Mouse (Mus musculus) heart, adult 9 months (tissue): Measurements from ENCODE around the gene Camta1.
"Not testable (repeated sequence)": the region's sequence is repeated elsewhere in the genome, so short reads cannot be mapped to it uniquely, and the experiment has no call there.

Source experiments
- DNase-seq, 2 experiments: peaks; one replicate each; pipeline ENCODE4 v3.0.0; 2022; ENCODE audit warnings: low spot score in 2 of 2

Gene Camta1

DNA sequence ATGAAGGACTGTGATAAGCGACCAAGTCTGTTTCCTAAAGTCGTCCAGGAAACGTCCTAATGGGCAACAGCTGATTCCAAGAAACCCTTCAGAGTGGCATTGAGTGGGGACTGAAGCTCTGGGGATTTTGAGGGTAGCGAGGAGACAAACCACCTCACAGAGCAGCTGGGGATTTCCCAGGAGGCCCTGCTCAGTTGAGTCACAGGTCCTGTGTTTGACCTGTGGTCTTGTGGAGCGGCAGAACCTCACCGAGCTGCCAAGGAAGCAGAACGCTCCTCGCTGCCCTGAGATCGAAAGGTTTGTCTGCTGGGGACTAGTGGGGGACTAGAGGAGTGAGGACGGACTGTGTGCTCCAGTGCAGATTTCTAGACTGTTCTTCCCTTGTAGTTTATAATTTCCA is 933.9 kb downstream of the Camta1 start:
- DNase-seq, result no peak

DNA sequence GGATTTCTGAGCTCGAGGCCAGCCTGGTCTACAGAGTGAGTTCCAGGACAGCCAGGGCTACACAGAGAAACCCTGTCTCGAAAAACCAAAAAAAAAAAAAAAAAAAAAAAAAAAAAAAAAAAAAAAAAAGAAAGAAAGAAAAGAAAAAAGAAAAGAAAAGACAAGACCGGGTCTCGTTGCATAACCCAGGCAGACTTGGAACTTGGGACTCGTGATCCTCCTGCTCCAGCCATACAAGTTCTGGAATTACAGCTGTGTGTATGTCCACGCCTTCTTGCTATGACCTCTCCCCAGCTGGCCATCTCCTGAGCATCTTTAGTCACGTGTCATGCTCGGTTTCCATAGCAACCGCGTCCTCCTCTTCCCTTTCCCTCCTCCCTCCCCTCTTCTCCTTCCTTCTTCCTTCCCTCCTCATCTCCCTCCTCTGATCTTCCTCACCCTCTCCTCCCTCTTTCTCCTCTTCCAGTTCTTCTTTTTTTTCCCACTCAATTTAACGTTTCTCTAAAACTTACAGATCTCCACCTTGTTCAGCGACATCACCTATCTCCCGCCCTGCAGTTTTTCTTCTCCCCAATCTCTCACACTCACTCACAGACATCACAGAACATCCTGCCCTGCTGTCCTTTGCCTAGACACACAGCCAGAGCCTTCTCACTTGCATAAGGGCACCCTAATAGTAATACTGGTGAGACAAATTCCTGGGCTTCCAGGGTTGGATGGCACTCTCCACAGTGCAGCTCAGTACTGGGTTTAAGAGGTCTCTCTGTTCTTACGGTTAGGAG is 934.6 kb downstream of the Camta1 start:
- no peak for DNase-seq

GRCm38 (mm10) chr4:150925923-150926322 is 935.8 kb downstream of the Camta1 start:
- no peak for DNase-seq

GRCm38 (mm10) chr4:150924936-150925335 is 936.7 kb downstream of the Camta1 start:
- no peak for DNase-seq

- DNase-seq, result no peak
Measured at GRCm38 (mm10) chr4:150924308-150924707, 937.4 kb downstream of the Camta1 start.

DNA sequence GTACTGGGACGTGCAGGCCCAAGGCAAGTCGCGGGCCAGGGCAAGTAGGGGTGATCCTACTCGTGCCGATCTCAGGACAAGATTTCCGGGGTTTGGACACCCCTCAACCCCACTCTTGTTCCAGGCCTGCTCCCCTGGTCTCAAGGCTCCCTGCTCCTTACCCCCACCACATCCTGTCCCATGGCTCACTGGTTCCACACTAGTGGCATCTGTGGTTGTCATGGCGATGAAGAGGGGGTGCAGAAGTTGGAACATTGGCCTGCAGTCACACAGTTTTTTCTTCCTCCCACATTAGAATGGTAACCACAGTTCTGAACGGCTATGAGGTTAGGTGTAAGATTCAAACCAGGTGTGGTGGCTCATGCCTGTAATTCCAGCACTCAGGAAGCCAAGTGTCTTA is 940.5 kb downstream of the Camta1 start:
- DNase-seq, result no peak

- DNase-seq, result no peak
Measured at GRCm38 (mm10) chr4:150917336-150918027, 944.2 kb downstream of the Camta1 start.

- DNase-seq, result no peak
Measured at GRCm38 (mm10) chr4:150915181-150915906, 946.3 kb downstream of the Camta1 start.

DNA sequence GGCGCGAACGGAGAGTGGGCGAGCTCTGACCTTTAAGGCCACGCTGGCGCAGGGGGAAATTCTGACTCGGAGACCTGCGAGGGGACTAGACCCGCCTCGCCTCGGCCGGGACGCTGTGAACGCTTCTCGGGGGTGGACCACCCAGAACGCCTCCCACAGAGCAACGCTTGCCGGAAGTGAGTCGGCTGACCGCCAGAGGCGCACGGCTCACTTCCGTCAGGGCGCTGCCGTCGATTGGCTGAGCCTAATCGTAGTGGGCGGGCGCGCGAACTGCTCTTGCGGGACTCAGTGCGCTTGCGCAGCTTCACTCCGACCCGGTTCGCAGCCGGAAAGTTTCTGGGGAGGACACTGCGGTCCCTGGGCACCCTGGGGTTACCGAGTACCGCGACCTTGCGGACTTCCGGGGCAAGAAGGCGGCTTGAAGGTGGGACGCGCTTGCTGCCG is 947.4 kb downstream of the Camta1 start, which contains the start of the genes Park7 and Tnfrsf9:
TSS of gene Park7 (minus strand) at position 148 of the 444 bp plus-strand sequence.
TSS of gene Tnfrsf9 (plus strand) at position 273 of the 444 bp plus-strand sequence.
- DNase-seq, result peak; percentile 96 to 97

DNA sequence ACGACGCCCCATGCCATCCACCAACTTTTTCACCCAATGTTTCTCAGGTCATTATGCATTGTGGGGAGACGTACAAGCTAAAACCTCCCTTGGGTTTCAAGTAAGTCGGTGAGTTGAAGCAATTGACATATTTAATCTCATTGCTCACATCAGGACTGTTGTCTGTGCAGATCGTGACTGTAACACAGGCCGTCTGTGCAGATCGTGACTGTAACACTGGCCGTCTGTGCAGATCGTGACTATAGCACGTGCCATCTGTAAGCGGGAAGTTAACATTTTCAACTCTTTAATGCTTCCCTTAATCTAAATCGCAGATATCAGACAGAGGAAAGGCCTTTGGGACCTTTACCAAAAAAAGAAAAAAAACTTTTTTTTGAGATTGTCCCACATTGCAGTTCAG is 947.9 kb downstream of the Camta1 start:
- DNase-seq, result no peak

GRCm38 (mm10) chr4:150910164-150910951 is 951.3 kb downstream of the Camta1 start:
- DNase-seq, result no peak

DNA sequence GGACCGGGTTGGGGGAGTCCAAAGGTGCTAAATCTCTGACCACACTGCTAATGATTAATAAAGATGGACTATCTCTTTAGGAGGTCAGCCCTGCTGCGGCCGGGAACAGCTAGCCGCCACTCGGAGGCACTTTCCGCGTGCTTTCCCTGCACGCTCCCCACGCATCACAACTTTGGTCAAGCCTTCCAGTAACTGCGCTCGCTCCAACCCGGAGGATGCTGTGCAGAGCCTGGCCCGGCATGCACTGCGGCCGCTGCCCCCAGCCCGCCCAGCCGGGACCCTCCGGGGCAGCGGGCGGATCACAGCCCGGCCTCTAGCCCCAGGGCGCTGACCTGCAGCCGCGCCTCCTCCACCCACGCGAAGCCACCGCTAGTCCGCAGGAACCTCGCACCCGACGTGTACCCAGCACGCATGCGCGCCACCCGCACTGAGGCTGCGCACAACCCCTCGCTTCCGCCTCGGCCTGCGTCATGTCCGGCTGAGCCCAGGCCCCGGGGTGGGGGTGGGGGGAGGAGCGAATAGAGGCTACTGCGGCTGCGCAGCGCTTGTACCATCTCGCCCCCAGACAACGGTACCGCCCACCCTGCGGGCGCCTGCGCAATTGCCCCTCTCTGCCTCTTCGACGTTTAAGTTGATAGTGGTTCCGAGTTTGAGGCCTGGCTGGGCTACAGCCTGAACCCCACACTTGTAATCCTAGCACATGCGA is 952.1 kb downstream of the Camta1 start:
- peak; percentile 97 for DNase-seq

DNA sequence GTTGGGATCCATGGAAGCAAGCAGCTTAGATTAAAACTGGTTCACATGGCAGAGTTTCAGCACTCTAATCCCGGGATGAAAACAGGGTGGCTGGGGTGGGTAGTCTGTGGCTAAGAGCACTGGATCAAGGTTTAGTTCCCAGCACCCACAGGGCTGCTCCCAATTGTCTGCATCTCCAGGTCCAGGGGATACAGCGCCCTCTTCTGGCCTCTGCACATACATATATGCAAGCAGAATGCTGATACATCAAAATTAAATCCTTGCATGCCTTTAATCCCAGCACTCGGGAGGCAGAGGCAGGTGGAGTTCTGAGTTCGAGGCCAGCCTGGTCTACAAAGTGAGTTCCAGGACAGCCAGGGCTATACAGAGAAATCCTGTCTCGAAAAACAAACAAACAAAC is 953.2 kb downstream of the Camta1 start:
- not testable (repeated sequence) for DNase-seq

DNA sequence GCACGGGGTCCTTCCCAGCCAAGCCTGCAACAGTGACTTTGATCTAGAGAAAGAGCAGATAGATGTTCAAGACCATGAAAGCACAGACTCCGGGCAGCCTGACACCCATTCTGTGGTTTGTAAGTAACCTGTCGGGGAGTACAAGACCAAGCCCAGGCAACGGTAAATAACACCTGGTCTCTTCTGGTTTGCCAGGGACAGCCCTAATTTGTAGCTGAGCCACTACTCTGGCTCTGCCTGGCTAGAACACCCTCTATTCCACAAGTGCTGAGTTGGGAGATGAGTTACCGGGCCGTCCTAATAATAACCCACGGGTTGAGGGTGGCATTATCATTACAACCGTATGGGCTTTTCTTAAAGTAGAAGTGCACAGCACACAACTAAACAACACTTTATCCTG is 954.6 kb downstream of the Camta1 start:
- DNase-seq, result no peak

DNA sequence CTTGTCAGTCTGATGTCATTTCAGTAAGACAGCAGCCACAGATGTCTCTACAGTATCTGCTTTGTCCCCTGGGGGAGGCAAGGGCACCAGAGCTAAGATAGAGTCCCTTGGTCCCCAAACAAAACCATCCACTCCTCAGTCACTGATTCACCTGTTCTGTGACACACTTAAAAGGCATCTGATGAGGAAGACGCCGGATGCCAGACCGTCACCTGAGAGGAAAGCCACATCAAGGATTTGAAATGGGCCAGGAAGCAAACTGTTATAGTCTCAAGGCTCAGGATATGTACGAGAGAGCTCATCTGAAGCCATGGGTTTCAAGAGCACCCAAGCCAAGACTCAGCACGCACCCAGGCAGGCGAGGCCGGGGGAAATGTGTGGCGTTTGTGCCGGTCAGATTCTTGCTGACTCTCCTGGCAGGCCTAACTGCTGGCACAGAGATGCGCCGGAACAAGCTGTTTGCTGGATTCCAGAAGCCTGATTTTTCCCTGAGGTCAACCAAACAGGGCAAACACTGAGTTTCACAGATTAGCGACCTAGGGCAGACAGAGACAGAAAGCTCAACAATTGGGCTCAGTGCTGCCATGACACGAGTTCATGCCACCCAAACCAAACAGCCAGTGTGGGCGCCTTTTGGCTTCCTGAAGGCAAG is 958.5 kb downstream of the Camta1 start:
- no peak for DNase-seq

- peak; percentile 65 to 71 for DNase-seq
Measured at GRCm38 (mm10) chr4:150902062-150902461, 959.6 kb downstream of the Camta1 start.

DNA sequence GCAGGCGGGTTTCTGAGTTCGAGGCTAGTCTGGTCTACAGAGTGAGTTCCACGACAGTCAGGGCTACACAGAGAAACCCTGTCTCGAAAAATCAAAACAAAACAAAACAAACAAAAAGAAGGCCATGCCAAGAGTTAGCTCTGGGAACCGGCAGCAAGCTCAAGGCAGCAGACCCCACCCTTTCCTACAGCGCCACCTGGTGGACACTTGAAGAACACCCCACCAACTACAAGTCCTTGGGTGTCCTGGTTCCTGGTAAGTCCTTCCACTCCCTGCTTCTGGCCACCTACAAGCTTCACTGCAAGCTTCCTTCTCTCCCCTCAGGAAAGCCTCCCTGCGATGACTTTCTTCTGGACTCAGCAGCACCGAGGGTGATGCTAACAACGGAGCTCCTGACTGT is 960.0 kb downstream of the Camta1 start:
- peak; percentile 69 to 77 for DNase-seq

DNA sequence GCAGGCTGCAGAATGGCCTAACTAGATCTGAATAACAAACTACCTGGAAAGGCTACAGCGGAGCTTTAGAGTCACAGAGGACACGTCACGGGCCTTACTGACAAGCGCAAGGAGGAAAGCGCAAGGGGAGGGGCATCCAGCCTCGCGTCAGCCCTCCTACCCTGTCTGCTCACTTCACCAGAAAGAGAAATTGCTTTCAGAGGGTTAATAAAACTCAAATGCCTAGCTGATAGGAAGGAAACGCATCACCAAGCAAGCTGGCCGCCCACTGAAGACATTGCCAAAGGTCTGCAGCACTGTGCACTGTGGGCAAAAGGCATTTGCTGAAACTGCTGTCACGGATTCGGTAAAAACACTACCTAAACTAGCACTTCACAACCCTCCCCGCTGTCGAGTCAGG is 961.2 kb downstream of the Camta1 start:
- no peak for DNase-seq

GRCm38 (mm10) chr4:150898716-150899365 is 962.8 kb downstream of the Camta1 start:
- DNase-seq, result peak; percentile 61 to 66
